Mouse (Mus musculus): ENCODE measurements at regions not wholly inside any gene's neighbourhood (a gene's known extent, or its start where the extent isn't known, plus 50 kb on each side); places are given as distances from the start of the nearest gene placed in this dataset.
"Not testable (repeated sequence)": the region's sequence is repeated elsewhere in the genome, so short reads cannot be mapped to it uniquely, and the experiment has no call there.

GRCm38 (mm10) chr17:82367876-82368275 is 629.7 kb upstream of the Slc8a1 start:
- DNase-seq (ENCODE audit: low read depth), result no peak

- peak; percentile 6 for DNase-seq (ENCODE audit: low read depth)
Observed at GRCm38 (mm10) chr17:82366001-82366400, 627.8 kb upstream of the Slc8a1 start.

- DNase-seq (ENCODE audit: low read depth), result no peak
Observed at GRCm38 (mm10) chr17:82348636-82349035, 610.5 kb upstream of the Slc8a1 start.

DNA sequence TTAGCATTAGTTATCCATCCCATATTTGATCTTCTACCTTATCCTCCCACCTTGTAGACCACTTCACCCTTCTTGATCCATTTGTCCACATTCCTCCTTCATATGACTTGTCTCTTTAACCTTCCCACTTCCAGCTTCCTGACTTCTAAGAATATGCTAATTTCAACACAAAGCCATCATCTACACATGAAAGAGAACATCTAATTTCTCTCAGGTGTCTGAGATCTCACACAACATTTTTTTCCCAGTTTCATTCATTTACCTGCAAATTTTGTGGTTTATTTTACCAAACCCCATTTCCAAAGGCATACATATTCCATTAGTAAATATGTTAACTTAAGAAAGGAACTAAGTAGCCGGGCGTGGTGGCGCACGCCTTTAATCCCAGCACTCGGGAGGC is 593.3 kb upstream of the Slc8a1 start:
- DNase-seq (ENCODE audit: low read depth), result no peak

DNA sequence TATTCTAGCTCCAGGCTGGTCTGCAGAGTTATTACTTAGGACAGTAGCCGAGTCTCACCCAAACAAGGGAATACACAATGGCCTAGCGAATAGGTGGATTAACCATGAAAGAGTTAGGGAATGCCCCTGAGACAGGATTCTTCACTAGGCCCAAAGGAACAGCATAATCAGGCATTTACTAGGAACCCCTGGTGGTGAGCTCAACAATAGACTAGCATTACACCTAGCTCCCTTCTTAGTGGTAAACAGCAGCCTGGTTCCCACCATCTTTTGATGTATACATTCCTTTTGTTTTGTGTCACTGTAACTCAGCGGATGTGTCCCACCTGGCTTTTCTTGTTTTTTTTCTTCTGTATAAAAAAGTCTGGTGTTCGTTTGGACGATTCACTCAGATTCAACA is 574.0 kb upstream of the Slc8a1 start:
- DNase-seq (ENCODE audit: low read depth), result no peak

DNA sequence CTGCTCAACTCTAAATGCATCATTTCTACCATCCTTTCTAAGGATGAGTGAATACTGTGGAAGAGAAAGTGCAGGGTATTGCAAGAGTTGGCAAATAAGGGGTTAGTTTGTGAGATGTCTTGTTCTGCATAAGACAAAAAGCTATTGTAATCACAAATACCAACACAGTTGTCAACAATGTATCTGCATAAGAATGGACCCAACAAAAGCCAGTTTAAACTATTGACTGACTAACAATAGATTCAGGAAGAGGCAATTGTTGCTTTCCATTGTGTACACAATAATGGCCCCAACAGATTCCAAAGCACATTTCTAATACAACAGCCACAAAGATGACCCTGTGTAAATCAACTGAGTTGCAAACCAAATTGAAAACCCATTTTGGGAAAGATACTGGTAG is 568.2 kb upstream of the Slc8a1 start:
- DNase-seq (ENCODE audit: low read depth), result no peak

DNA sequence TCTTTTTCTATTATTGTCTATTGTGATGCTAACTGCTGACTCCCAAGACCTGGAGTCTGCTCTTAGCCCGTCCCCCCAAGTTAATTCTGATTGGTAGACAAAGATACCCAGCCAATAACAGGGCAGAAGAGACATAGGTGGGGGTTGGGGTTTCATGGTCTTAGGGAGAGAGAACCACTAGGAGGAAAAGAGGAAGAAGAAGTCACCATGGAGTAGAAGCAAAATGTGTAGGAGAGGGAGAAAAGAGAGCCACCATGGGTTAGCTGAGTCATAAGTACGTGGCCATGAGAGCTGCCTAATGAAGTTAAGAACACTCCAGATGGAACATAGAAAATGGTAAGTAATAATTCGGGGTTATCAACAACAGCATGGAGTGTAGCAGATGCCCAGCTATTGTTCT is 539.6 kb upstream of the Slc8a1 start:
- DNase-seq (ENCODE audit: low read depth), result no peak

GRCm38 (mm10) chr17:82273946-82274345 is 535.8 kb upstream of the Slc8a1 start:
- no peak for DNase-seq (ENCODE audit: low read depth)

DNA sequence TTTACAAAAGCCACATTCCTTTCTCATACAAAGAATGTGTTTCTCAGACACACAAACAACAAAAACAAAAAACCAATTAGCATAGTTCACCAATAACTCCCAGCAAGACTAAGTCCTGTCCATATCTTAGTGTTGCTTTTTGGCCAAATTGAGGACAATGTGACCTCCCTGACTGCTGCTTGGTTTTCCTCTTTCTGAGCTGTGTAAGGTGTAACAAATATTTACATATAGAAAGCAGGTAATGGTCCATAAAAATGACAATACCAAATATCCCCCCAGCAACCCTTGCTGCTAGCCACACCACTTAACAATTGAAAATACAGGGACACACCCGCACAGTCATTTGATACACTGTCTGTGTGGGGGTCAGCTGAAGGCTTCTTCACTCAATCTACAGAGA is 534.7 kb upstream of the Slc8a1 start:
- DNase-seq (ENCODE audit: low read depth), result no peak

DNA sequence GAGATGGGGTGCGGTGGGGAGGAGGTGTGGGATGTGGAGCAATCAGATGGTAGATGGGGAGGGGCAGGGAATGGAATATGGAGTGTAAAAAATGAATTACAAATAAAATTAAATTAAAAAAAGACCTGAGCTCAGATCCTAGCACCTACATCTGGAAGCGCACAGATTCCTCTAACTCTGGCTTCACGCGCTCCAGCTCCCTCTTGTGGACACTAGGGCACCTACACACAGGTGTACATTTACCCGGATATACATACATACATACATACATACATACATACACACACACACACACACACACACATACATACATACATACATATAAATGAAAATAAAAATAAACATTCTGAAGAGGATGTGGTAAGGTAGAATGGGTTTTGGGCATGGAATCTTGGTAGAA is 528.7 kb upstream of the Slc8a1 start:
- DNase-seq (ENCODE audit: low read depth), result not testable (repeated sequence)

- DNase-seq (ENCODE audit: low read depth), result no peak
Observed at GRCm38 (mm10) chr17:82252362-82252761, 514.2 kb upstream of the Slc8a1 start.

DNA sequence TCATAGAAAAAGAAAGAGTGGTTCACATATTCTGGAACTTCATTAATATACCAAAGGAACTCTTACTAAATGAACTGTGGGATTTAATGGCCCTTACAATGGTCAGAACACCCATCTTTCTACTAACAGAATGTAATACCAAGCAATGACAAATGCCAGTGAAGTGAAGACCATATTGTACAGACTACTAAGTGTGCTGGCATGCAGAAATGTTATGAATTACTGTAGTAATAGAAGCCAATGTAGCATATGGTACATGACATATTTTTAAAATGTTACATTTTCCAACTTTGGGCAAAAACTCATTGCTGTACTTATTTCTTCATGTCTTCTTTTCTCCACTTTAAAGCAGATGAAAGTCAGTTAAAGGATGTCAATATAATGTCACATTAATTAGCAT is 513.7 kb upstream of the Slc8a1 start:
- DNase-seq (ENCODE audit: low read depth), result no peak

DNA sequence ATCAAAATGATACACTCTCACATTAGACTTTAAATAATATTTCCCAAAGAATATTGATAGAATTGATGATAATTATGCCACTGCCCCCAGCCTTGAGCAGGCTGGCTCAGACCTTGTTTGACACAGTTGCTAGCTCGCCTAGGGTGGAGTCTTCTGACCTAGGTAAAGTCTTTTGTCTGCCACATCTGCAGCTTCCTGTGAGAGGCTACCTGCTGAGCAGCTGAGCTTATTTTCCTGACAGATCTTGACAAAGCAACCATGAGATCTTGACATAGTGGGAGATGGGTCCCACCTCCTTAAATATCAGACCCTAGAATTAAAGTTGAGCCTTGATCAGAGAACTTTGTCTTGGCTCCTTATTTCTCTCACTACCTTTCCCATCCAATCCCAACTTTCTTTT is 500.2 kb upstream of the Slc8a1 start:
- no peak for DNase-seq (ENCODE audit: low read depth)

DNA sequence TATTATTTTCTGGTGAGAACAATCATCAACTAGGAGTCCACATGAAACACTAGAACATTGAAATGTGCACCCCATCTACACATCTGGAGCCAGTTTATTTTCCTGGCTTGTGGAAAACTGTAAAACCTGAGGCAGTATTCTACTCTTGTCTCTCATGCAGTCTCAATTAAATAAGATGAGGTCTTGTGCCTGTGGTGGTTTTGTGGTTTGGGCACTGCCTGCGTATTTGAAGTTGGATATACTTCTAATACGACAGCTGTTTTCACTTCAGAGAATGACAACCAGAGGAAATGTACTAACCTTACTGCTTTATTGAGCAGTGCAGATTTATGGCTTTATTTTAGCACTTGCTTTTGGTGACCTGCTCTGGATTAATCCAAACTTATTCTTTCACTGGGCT is 499.3 kb upstream of the Slc8a1 start:
- DNase-seq (ENCODE audit: low read depth), result no peak

DNA sequence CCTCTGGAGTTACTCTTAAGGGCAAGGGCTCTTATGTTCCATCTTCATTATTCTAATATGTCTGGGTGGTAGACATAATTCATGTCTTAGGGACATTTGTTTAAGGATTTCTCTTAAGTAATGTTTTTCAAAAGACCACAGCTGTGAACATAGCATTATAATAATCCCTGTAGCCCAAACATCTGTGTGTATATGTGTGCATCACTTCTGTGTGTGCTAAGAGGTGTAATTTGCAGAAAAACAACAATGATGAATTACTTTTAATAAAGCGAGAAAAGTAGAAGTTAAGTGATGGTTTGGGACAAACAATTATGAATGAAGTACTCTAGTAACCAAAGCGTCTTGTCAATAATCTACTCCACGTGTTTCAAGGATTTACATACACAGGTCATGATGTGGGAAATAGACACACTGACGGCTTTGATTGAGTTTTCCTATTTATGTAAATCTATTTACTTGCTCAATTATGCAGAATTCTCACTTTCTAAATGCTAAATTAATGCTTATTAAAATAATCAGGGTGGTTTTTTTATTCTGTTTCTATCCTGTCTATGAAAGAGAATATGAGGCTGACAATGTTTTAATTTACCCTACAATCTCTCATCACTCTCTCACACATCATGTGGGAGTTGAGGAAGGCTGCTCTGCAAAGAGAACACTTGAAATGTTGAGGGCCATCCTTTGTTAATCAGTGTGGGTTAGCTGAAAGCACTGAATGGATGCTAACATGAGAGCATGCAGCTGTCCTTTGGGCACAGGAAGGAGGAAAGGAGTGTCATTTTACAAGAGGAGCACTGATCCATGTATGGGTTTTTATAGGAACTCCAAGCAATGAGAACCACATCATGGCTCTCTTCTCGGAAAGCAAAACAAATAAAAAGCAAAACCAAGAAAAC is 477.8 kb upstream of the Slc8a1 start:
- no peak for DNase-seq (ENCODE audit: low read depth)

- no peak for DNase-seq (ENCODE audit: low read depth)
Observed at GRCm38 (mm10) chr17:82199981-82200380, 461.8 kb upstream of the Slc8a1 start.

DNA sequence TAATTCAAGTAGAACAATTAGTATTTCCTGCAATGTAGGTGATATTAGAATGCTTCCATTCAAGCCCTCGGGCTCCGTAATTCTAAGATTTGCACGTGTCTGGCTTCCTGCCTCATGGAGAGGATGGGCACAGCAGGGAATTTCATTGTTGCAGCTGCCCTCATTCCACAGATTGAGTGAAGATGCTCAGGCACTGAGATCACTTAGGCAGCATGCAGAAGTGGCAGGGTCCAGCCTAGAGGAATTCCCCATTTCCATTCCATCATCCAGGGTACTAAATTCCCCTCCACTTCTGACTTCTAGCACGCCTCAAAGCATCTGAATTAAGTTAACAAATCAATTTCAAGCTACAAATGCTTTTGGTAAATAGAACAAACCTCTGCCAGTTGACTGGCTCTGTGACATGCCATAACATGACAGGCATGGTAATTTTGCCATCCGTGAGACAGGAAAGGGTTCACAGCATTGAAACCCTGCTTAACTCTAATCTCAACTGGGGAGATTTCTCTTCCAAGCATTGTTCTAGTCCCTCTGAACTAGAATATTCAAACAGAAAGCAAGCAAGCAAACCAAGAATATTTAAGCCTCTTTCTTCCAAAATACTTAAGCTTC is 461.0 kb upstream of the Slc8a1 start:
- DNase-seq (ENCODE audit: low read depth), result no peak

GRCm38 (mm10) chr17:82184261-82184660 is 446.1 kb upstream of the Slc8a1 start:
- no peak for DNase-seq (ENCODE audit: low read depth)

- DNase-seq (ENCODE audit: low read depth), result no peak
Observed at GRCm38 (mm10) chr17:82171216-82171615, 433.0 kb upstream of the Slc8a1 start.

DNA sequence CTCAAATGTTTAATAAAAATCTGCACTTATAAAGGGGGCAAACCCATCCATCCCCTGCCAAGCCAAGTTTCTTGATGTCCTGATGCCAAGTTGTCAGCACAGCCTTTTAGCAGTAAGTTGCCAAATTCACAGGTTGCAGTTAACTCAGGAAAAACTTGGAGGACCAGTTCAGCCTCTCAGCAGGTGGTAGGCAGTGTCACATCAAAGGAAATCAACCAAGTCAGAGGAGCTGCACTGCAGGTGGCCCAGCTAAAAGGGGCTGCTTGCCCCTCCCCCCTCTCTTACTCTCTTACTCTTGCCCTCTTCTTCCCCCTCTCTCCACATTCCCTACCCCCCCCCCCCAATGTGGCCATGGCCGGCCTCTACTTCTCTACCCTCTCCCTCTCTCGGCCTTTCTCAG is 415.3 kb upstream of the Slc8a1 start:
- no peak for DNase-seq (ENCODE audit: low read depth)

GRCm38 (mm10) chr17:82134843-82135242 is 396.7 kb upstream of the Slc8a1 start:
- DNase-seq (ENCODE audit: low read depth), result no peak

DNA sequence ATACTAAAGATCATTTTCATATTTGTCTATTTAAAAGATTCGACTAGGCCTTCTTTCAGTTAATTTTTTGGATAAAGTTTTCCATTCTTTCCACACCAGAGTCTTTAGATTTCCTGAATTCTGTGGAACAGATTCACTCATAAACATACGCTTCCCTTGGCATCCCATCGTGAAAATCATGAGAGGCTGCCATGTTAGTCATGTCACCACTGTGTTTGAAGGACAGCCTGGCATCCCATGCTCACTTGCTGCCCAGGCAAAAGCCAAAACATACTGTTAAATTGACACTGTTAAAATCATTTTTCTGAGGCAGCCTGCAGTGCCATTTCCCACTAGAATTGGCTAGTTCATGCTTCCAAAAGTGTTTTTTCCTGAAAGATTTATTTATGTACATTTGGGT is 394.8 kb upstream of the Slc8a1 start:
- DNase-seq (ENCODE audit: low read depth), result no peak

DNA sequence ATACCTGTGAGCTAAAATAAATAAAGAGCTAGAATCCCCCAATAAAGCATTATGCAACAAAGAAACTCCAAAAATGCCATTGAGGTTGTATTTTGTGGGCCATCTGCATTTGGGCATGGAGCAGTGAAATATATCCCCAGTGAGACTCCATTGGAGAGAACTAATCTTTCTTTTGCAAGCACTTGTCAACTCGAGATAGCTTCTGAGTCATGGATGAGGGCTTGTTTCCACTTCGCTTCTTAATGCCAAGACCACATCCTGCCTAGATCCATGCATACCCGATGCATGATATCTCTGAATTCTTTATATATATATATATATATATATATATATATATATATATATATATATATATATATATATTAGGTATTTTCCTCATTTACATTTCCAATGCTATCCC is 349.0 kb upstream of the Slc8a1 start:
- DNase-seq (ENCODE audit: low read depth), result no peak

DNA sequence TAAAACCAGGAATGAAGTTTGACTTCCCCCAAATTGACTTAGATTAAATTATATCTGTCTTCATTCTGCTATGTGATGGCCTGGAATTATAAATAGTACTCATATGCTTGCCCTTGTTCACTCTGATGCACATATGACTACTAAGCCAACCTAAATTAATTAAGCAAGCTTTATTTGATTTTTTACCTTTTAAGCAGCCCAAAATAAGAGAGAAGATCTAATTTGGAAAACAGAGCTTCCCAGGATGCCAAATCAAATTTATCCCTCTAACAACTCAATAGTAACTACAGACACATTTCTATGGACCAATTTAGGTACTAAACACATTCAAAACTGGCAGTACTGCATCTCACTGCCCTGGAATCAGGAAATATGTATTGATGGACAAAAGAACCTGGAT is 342.1 kb upstream of the Slc8a1 start:
- DNase-seq (ENCODE audit: low read depth), result no peak

Measured in 416B (cell line).